Mouse (Mus musculus): ENCODE data around the gene Sgca. TPM values are rescaled to one million over a fixed set of nuclear protein-coding genes. Genes with fewer than 3 reads are reported as not detected.
A peak's percentile ranks its signal among the peaks of the same experiment; 100 is the strongest.

The Sgca gene
- 1.9 and 3.9 TPM in 2 replicates for polyA plus RNA-seq (2012; rRNA removed)

- Histone ChIP-seq H3K27ac (ENCODE audit: insufficient read depth, low read length) (no peak within 1 kb of the TSS), H3K4me3 (replicated peaks; ENCODE audit: insufficient read depth, low read depth, low read length) (no peak within 1 kb of the TSS), H3K4me1 (ENCODE audit: control insufficient read depth, insufficient read depth, low read length) (peaks cover 52% of the 10 kb centered on the region), H3K27me3 (ENCODE audit: control insufficient read depth, insufficient read depth, low read length) (no peaks in the 10 kb centered on the region)
- TF ChIP-seq POLR2A (IDR thresholded peaks at IDR 0.05; ENCODE audit: borderline replicate concordance, insufficient read depth, low read length) (no peak), CTCF (IDR thresholded peaks at IDR 0.05; ENCODE audit: borderline replicate concordance, insufficient read depth, low read depth, low read length) (no peak)
- peak; percentile 31 to 44 for DNase-seq
- WGBS = 20% methylated on average over 5 of the region's 5 CpGs
These were observed at the start of gene Sgca for GRCm38 (mm10) chr11:94976199-94976598. TSS of gene Sgca (minus strand) at chr11:94976327.

- H3K27ac ChIP-seq (ENCODE audit: insufficient read depth, low read length) = peak overlapping the region; percentile 86
- H3K27me3 ChIP-seq (ENCODE audit: control insufficient read depth, insufficient read depth, low read length) = no peaks in the 10 kb centered on the region
These were observed 49.3 kb upstream of the Sgca start for GRCm38 (mm10) chr11:95025227-95026012.

DNA sequence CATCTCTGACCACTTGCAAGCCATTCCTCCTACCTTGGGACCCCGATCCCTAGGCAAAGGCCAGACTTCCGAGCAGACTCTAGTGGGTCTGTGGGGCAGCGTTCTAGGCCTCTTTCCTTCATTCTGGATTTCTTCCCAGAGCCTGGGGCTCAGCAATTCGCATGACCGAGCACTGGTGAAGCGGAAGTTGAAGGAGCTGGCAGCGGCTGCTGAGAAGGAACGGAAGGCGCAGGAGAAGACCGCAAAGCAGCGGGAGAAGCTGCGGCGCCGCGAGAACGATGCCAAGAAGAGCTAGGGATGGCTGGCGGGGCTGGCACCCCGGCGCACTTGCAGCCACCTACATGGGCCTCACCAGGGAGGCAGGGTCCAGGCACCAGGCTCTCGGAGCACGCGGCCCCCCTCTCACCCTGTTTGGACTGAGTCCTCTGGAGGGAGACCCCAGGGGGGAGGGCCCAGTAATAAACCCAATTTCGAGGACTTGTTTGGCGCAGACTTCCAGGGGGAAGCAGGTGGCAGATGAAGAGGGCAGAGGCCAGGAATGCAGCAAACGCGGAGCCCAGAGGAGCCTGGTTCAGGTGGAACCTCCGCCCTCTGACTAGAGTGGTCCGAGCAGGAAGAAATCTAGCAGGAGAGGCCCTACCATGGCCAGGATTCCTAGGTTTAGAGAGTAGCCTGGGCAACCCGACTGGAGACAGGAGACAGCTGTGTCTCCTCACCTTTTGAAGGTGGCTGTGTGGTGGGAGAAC is 48.5 kb upstream of the Sgca start:
- 5% methylated on average over 29 of the region's 29 CpGs for WGBS
- peaks cover 71% of the 10 kb centered on the region for H3K4me1 ChIP-seq (ENCODE audit: control insufficient read depth, insufficient read depth, low read length)
- TF ChIP-seq CTCF (IDR thresholded peaks at IDR 0.05; ENCODE audit: borderline replicate concordance, insufficient read depth, low read depth, low read length) = no peak
- H3K4me3 ChIP-seq (replicated peaks; ENCODE audit: insufficient read depth, low read depth, low read length) = no peak overlapping the region
- peak overlapping the region; percentile 86 for H3K27ac ChIP-seq (ENCODE audit: insufficient read depth, low read length)
- no peaks in the 10 kb centered on the region for H3K27me3 ChIP-seq (ENCODE audit: control insufficient read depth, insufficient read depth, low read length)
- peak; percentile 95 for DNase-seq

More at GRCm38 (mm10) chr11:95025227-95026012, 49.3 kb upstream of the Sgca start:
- TF ChIP-seq CTCF (IDR thresholded peaks at IDR 0.05; ENCODE audit: borderline replicate concordance, insufficient read depth, low read depth, low read length) (no peak), POLR2A (IDR thresholded peaks at IDR 0.05; ENCODE audit: borderline replicate concordance, insufficient read depth, low read length) (0 out of 2 replicates have a peak, but pooled peaks have one; percentile 18)
- no peak overlapping the region for H3K4me3 ChIP-seq (replicated peaks; ENCODE audit: insufficient read depth, low read depth, low read length)
- no peak for DNase-seq
- H3K4me1 ChIP-seq (ENCODE audit: control insufficient read depth, insufficient read depth, low read length) = peaks cover 71% of the 10 kb centered on the region
- 34% methylated on average over 11 of the region's 11 CpGs for WGBS

DNA sequence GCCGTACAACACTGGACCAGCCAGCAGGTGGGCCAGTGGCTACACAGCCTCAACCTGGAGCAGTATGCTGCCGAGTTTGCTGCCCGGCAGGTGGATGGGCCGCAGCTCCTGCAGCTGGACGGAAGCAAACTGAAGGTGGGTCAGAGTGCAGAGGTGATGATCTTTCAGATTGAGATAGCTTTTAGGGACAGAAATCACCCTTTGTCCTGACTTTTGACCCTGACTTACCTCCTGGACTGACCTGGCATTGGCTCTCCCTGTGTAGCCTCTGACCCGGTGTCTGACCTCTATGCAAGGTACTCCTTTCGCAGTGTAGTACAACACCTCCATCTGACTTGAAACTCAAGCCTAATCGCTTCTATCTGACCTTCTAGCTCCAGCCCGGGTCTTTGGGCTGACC is 47.4 kb upstream of the Sgca start:
- Histone ChIP-seq H3K4me3 (replicated peaks; ENCODE audit: insufficient read depth, low read depth, low read length) (no peak overlapping the region), H3K4me1 (ENCODE audit: control insufficient read depth, insufficient read depth, low read length) (peaks cover 60% of the 10 kb centered on the region), H3K27ac (ENCODE audit: insufficient read depth, low read length) (peak overlapping the region; percentile 35; the same call in 1 of the 2 replicates), H3K27me3 (ENCODE audit: control insufficient read depth, insufficient read depth, low read length) (no peaks in the 10 kb centered on the region)
- 71% methylated on average over 9 of the region's 9 CpGs for WGBS
- no peak for DNase-seq
- TF ChIP-seq POLR2A (IDR thresholded peaks at IDR 0.05; ENCODE audit: borderline replicate concordance, insufficient read depth, low read length) (no peak), CTCF (IDR thresholded peaks at IDR 0.05; ENCODE audit: borderline replicate concordance, insufficient read depth, low read depth, low read length) (no peak)

DNA sequence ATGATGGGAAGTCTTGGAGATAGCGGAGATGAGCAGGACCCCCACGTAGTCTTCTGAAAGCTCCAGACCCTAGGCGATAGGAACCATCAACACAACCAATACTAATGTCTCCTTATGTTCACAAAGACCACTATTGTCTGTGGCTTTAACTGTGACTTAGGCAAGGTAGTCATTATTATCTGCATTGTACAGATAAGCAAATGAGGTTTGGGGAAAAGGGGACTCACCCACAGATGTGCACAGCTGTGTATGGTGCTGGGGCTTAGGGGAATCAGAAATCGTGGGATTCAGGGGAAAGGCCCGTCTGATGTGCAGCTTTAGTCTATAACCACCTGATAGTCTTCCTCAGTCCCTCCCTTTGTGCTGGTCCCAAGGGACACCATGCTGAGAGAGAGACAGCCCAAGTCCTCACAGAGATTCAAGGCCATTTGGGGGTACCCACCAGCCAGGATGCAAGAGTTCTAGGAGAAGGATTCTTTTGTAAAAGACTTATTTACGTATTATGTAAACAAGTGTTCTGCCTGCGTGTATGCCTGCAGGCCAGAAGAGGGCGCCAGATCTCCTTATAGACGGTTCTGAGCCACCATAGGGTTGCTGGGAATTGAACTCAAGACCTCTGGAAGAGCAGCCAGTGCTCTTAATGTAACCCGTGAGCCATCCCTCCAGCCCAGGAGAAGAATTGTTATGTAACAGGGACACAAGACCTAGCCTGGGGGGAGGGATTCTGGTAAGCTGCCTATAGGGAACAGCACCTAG is 46.3 kb upstream of the Sgca start:
- H3K4me3 ChIP-seq (replicated peaks; ENCODE audit: insufficient read depth, low read depth, low read length) = no peak overlapping the region
- H3K4me1 ChIP-seq (ENCODE audit: control insufficient read depth, insufficient read depth, low read length) = peaks cover 57% of the 10 kb centered on the region
- 0 out of 2 replicates have a peak overlapping the region, but pooled peaks have one; percentile 35 for H3K27ac ChIP-seq (ENCODE audit: insufficient read depth, low read length)
- no peak for DNase-seq
- peak; percentile 52 for TF ChIP-seq CTCF (IDR thresholded peaks at IDR 0.05; ENCODE audit: borderline replicate concordance, insufficient read depth, low read depth, low read length)
- no peak for TF ChIP-seq POLR2A (IDR thresholded peaks at IDR 0.05; ENCODE audit: borderline replicate concordance, insufficient read depth, low read length)
- H3K27me3 ChIP-seq (ENCODE audit: control insufficient read depth, insufficient read depth, low read length) = no peaks in the 10 kb centered on the region
- WGBS = 81% methylated on average over 10 of the region's 10 CpGs

DNA sequence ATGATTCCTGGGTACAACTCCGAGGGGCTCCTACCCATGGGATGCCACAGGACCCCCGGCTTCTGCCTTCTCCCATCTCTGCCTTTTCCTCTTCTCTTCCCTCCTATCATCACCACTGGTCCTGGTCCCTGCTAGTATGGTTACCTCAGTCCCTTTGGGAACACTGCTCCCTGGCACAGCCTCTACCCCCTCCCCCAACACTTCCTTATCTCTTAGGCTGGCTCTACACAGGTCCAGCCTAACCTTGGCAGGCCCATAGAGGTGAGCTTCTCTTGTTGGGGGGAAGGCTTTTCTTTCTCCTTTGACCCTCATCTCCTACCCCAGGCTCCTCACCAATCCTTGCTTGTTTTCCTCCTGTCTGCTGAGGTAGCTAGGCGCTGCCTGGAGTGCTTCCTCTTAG is 39.4 kb upstream of the Sgca start:
- Histone ChIP-seq H3K4me3 (replicated peaks; ENCODE audit: insufficient read depth, low read depth, low read length) (no peak overlapping the region), H3K27ac (ENCODE audit: insufficient read depth, low read length) (no peak overlapping the region), H3K4me1 (ENCODE audit: control insufficient read depth, insufficient read depth, low read length) (peaks cover 44% of the 10 kb centered on the region), H3K27me3 (ENCODE audit: control insufficient read depth, insufficient read depth, low read length) (no peaks in the 10 kb centered on the region)
- TF ChIP-seq POLR2A (IDR thresholded peaks at IDR 0.05; ENCODE audit: borderline replicate concordance, insufficient read depth, low read length) = no peak
- TF ChIP-seq CTCF (IDR thresholded peaks at IDR 0.05; ENCODE audit: borderline replicate concordance, insufficient read depth, low read depth, low read length) = no peak
- no peak for DNase-seq
- WGBS = 90% methylated on average over 3 of the region's 3 CpGs

GRCm38 (mm10) chr11:95012487-95012886 is 36.4 kb upstream of the Sgca start:
- 21% methylated on average over 3 of the region's 3 CpGs for WGBS
- no peak for DNase-seq
- peak overlapping the region; percentile 79 for H3K4me3 ChIP-seq (replicated peaks; ENCODE audit: insufficient read depth, low read depth, low read length)
- TF ChIP-seq CTCF (IDR thresholded peaks at IDR 0.05; ENCODE audit: borderline replicate concordance, insufficient read depth, low read depth, low read length) = no peak
- TF ChIP-seq POLR2A (IDR thresholded peaks at IDR 0.05; ENCODE audit: borderline replicate concordance, insufficient read depth, low read length) = no peak
- no peaks in the 10 kb centered on the region for H3K27me3 ChIP-seq (ENCODE audit: control insufficient read depth, insufficient read depth, low read length)
- H3K4me1 ChIP-seq (ENCODE audit: control insufficient read depth, insufficient read depth, low read length) = peaks cover 36% of the 10 kb centered on the region
- H3K27ac ChIP-seq (ENCODE audit: insufficient read depth, low read length) = no peak overlapping the region

All from cerebellum, adult 2 months (tissue).